Mouse (Mus musculus) adrenal gland, adult 2 months (tissue): ENCODE measurements around the gene Zdhhc14. TPM values are rescaled to one million over a fixed set of nuclear protein-coding genes. Genes with fewer than 3 reads are reported as not detected.

Source experiments
- DNase-seq: peaks from one replicate; pipeline ENCODE4 v3.0.0; 2021
- polyA plus RNA-seq: library from polyadenylated mRNA; depleted of rRNA; stranded (reverse); fragments of >200 nt; gene quantifications from 2 replicates; pipeline ENCODE4 v1.2.3, GENCODE M21; 2012
- total RNA-seq, 2 experiments: library from RNA; stranded (reverse); gene quantifications; 2 replicates each; pipeline ENCODE4 v1.2.3; 2021

Gene Zdhhc14
- total and polyA plus RNA-seq, 3 experiments, result 2.8 to 5.8 (median 3.1) TPM

- DNase-seq, result no peak
Measured at GRCm38 (mm10) chr17:5668456-5668855, 176.1 kb downstream of the Zdhhc14 start.

GRCm38 (mm10) chr17:5668981-5669380, 176.6 kb downstream of the Zdhhc14 start:
- DNase-seq, result no peak

DNA sequence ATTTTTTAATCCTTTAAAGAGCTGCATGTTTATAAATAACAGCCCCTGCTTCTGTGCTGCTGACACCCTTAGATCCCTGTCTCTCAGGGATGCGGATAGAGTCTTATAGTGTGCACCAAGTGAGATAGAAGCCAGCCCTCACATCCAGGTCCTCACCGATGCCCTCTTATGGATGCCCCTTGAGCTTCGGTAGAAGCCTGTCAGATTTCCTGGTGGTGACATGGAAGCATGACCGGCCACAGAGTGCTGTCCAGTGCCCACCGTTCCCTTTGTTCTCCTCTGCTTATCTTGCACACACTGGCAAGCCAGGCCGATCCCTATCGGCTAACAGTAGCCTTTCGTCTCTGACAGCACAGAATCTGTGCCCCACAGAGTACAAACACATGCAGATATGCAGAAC, 183.6 kb downstream of the Zdhhc14 start:
- DNase-seq, result peak; percentile 9

DNA sequence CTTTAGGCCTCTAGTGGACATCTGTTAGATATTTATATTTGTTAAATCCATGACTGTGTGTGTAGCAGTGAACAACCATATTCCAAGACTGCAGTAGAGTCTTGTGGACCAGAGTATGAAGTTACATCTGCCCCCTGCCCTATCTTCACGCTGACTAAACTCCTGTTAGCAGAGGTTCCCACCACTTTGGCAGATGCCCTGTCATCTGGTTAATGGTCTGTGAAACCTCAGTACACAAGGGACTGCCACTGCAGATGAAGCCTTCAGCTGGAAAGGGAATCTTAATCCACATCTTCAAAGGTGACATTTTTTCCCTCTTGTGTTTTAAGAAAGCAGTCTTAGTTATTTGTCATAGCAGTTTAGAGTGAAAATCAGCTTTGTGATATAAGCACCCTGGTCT, 187.0 kb downstream of the Zdhhc14 start:
- DNase-seq, result no peak

DNA sequence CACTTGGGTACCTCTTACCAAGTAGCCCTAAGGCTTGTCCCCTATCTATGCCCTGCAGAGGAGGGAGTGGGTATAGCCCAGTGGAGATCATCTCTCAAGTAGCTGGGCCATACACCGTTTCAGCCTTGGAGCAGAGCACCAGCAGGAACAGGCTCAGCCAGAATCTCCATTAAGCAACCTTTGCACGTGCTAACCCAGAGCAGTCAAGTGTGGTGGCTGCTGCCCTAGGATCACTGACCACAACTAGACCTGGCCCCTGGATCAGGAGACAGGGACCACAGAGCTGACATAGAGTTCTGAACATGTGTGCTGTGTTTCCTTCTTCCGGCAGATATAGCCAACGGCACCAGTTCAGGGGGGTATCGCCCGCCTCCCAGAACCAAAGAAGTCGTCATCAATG, 193.0 kb downstream of the Zdhhc14 start:
- no peak for DNase-seq

GRCm38 (mm10) chr17:5687810-5688209, 195.5 kb downstream of the Zdhhc14 start:
- DNase-seq, result no peak

DNA sequence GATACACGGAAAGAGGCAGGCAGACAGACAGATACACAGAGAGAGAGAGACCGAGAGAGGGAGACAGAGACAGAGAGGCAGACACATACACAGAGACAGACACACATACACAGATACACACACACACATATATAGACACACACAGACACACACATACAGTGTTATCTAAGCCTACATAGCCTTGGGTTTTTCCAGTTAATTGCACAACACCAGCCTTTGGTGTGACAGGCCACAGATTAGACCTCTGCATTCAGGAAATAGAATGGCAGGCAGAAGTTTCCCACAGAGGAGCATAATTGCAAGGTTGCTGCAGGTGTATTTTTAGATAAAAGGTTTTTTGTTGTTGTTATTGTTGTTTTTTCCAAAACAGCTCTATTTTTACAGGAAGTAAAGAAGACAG, 195.9 kb downstream of the Zdhhc14 start:
- no peak for DNase-seq

GRCm38 (mm10) chr17:5688669-5689068, 196.3 kb downstream of the Zdhhc14 start:
- no peak for DNase-seq

DNA sequence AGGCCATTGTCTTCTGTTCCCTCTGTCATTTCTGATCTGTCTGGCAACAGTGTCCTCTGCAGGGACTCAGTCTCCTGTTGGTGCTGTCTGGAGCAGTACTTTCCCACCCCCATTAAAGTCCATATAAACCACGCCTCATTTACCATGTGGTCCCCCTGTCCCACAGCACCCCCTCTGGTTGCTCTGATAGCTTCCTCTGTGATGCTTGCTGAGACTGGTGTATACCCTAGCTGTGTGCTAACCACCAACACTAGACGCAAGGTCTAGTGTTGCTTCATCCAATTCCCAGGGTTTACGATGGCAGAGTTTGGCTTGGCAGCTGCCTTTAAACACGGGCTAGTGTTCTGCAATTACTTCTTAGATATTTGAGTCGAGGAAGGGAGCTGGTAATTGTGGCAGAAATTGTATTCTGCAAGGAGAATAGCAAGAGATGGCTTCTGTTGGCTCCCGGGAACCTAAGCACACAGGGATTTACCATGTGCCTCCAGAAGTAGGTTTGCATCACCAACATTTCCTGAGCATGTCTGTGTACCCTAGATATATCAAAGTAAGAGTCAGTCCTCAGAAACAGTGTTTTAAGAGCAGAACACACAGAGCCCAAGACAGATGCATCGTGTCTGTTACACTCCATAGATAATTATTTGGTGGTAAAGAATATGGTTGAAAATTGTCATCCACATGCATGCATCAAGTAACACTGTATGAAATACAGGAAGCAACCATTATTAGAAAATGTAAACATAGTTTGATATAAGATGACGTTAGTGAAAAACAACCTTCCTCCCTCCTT, 198.6 kb downstream of the Zdhhc14 start:
- peak; percentile 9 for DNase-seq

GRCm38 (mm10) chr17:5692661-5693060, 200.3 kb downstream of the Zdhhc14 start:
- no peak for DNase-seq

GRCm38 (mm10) chr17:5693256-5693655, 200.9 kb downstream of the Zdhhc14 start:
- no peak for DNase-seq

GRCm38 (mm10) chr17:5698447-5699096, 206.2 kb downstream of the Zdhhc14 start:
- peak; percentile 30 for DNase-seq

GRCm38 (mm10) chr17:5710320-5711104, 218.2 kb downstream of the Zdhhc14 start:
- no peak for DNase-seq

GRCm38 (mm10) chr17:5711861-5712260, 219.5 kb downstream of the Zdhhc14 start:
- no peak for DNase-seq

DNA sequence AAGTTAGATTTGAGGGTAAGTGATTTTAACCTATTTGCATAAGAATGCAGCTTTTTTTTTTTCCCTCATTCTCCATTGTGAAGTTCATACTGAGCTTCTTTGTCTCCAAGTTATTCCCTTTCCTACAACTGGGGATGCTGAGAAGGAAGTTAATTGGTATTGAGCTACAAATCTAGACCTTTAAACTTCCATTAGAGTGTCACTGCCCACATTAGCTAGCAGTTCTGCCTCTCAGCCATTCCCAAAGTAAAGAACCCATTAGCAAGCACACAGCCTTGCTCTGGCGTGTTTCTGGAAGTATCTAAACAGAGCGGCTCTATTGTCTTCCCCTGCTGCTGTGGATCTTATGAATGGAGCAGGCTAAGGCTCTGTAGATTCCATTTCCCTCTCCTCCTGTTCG, 220.8 kb downstream of the Zdhhc14 start:
- DNase-seq, result no peak

DNA sequence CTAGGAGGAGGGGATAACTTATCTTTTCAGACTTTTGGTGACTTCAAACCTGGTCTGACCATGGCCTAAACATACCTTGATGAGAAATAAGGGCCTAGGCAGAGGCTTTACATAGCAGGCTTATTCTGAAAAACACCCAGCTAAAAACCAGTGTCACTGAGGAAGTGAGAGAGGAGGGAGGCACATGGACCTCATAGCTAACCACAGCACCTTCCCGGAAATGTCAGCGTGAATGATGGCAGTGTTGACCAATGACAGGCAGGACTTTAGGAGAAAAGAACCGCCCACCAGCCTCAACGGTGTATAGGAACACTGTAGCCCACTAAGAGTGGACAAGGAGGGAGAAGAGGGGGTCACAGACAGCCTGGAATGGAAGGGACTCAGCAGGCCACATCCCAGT, 224.6 kb downstream of the Zdhhc14 start:
- no peak for DNase-seq

- no peak for DNase-seq
Measured at GRCm38 (mm10) chr17:5718768-5719387, 226.5 kb downstream of the Zdhhc14 start.

DNA sequence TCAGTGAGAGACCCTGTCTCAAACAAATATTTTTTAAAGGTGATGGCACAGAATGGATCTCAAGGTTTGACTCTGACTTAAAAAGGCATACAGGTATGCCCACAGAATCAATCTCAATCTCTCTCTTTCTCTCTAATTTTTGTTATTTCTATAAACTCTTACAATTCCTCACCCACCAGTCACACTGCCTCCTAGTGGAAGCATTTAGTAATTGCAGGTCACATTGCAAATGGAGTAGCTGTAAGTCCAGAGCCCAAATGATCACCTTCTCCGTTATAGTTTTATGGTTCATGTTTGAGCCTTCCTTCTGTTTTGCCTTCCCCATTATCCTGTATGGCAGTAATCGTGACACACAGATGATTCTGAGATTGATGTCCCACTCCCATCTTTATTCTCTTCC, 230.4 kb downstream of the Zdhhc14 start:
- DNase-seq, result no peak

DNA sequence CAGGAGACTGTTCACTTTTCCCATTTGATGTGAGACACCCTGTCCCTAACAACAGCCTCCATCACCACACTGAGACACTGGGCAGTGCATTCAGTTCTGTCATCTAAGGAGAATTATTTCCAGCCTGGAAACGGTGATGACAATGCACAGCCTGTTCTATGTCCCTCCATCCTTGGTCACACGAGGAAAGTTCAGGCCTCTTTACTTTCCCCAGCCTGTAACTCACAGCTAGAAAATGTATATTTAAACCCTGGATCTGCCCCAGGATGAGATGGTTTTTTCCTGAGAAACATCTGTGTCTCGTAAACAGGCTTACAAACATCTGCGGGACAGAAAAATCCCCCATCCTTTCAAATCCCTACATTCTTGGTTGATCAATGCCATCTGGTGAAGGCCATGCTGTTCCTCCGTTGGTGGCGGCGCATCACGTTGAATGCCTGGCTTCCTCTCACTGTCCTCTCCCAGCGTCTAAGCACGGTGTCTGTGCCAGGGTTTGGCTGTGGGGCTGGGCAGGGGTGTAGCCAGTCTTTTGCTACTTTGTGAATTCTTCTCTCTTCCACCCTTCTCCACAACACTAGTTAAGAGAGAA, 231.3 kb downstream of the Zdhhc14 start:
- no peak for DNase-seq

- DNase-seq, result peak; percentile 7
Measured at GRCm38 (mm10) chr17:5729587-5730125, 237.3 kb downstream of the Zdhhc14 start.

GRCm38 (mm10) chr17:5730538-5730937, 238.2 kb downstream of the Zdhhc14 start:
- DNase-seq, result no peak

GRCm38 (mm10) chr17:5733400-5733799, 241.0 kb downstream of the Zdhhc14 start:
- DNase-seq, result peak; percentile 32
